Mouse (Mus musculus): Measurements from ENCODE around the gene St6gal2. TPM values are rescaled to one million over a fixed set of nuclear protein-coding genes. Genes with fewer than 3 reads are reported as not detected.

The St6gal2 gene
- polyA plus RNA-seq, 1 experiment, result not detected

GRCm38 (mm10) chr17:55475974-55476373 is 30.8 kb downstream of the St6gal2 start:
- TF ChIP-seq POLR2A (IDR thresholded peaks at IDR 0.05; ENCODE audit: low read depth, low read length), result no peak
- TF ChIP-seq CTCF (IDR thresholded peaks at IDR 0.05; ENCODE audit: borderline replicate concordance, insufficient read depth, low read length), result no peak
- no peak overlapping the region for H3K27ac ChIP-seq (ENCODE audit: insufficient read depth, low read length)

GRCm38 (mm10) chr17:55477361-55477760 is 32.2 kb downstream of the St6gal2 start:
- Histone ChIP-seq H3K4me1 (ENCODE audit: control insufficient read depth, insufficient read depth, low read length) (no peaks in the 10 kb centered on the region), H3K27ac (ENCODE audit: insufficient read depth, low read length) (no peak overlapping the region), H3K4me3 (ENCODE audit: insufficient read depth, low read length) (no peak overlapping the region)
- no peak for TF ChIP-seq CTCF (IDR thresholded peaks at IDR 0.05; ENCODE audit: borderline replicate concordance, insufficient read depth, low read length)
- no peak for TF ChIP-seq POLR2A (IDR thresholded peaks at IDR 0.05; ENCODE audit: low read depth, low read length)

More at GRCm38 (mm10) chr17:55475974-55476373, 30.8 kb downstream of the St6gal2 start:
- Histone ChIP-seq H3K4me3 (ENCODE audit: insufficient read depth, low read length) (no peak overlapping the region), H3K4me1 (ENCODE audit: control insufficient read depth, insufficient read depth, low read length) (no peaks in the 10 kb centered on the region)

- Histone ChIP-seq H3K27ac (ENCODE audit: insufficient read depth, low read length) (no peak overlapping the region), H3K4me3 (ENCODE audit: insufficient read depth, low read length) (no peak overlapping the region), H3K4me1 (ENCODE audit: control insufficient read depth, insufficient read depth, low read length) (no peaks in the 10 kb centered on the region)
- TF ChIP-seq POLR2A (IDR thresholded peaks at IDR 0.05; ENCODE audit: low read depth, low read length), result no peak
- no peak for TF ChIP-seq CTCF (IDR thresholded peaks at IDR 0.05; ENCODE audit: borderline replicate concordance, insufficient read depth, low read length)
These were observed 34.2 kb downstream of the St6gal2 start for GRCm38 (mm10) chr17:55479367-55479766.

- H3K4me3 ChIP-seq (ENCODE audit: insufficient read depth, low read length), result no peak overlapping the region
- TF ChIP-seq POLR2A (IDR thresholded peaks at IDR 0.05; ENCODE audit: low read depth, low read length), result no peak
- no peak for TF ChIP-seq CTCF (IDR thresholded peaks at IDR 0.05; ENCODE audit: borderline replicate concordance, insufficient read depth, low read length)
- H3K27ac ChIP-seq (ENCODE audit: insufficient read depth, low read length), result no peak overlapping the region
- H3K4me1 ChIP-seq (ENCODE audit: control insufficient read depth, insufficient read depth, low read length), result no peaks in the 10 kb centered on the region
These were observed 39.1 kb downstream of the St6gal2 start for GRCm38 (mm10) chr17:55484108-55484870.

- no peak overlapping the region for H3K27ac ChIP-seq (ENCODE audit: insufficient read depth, low read length)
- H3K4me1 ChIP-seq (ENCODE audit: control insufficient read depth, insufficient read depth, low read length), result no peaks in the 10 kb centered on the region
- H3K4me3 ChIP-seq (ENCODE audit: insufficient read depth, low read length), result no peak overlapping the region
- no peak for TF ChIP-seq POLR2A (IDR thresholded peaks at IDR 0.05; ENCODE audit: low read depth, low read length)
These were observed 86.7 kb downstream of the St6gal2 start for GRCm38 (mm10) chr17:55531872-55532271.

GRCm38 (mm10) chr17:55548476-55548875 is 103.3 kb downstream of the St6gal2 start:
- TF ChIP-seq CTCF (IDR thresholded peaks at IDR 0.05; ENCODE audit: borderline replicate concordance, insufficient read depth, low read length), result no peak
- no peak for TF ChIP-seq POLR2A (IDR thresholded peaks at IDR 0.05; ENCODE audit: low read depth, low read length)
- Histone ChIP-seq H3K4me3 (ENCODE audit: insufficient read depth, low read length) (no peak overlapping the region), H3K27ac (ENCODE audit: insufficient read depth, low read length) (no peak overlapping the region), H3K4me1 (ENCODE audit: control insufficient read depth, insufficient read depth, low read length) (no peaks in the 10 kb centered on the region)

GRCm38 (mm10) chr17:55561774-55562173 is 116.6 kb downstream of the St6gal2 start:
- Histone ChIP-seq H3K4me3 (ENCODE audit: insufficient read depth, low read length) (no peak overlapping the region), H3K27ac (ENCODE audit: insufficient read depth, low read length) (no peak overlapping the region)
- no peak for TF ChIP-seq CTCF (IDR thresholded peaks at IDR 0.05; ENCODE audit: borderline replicate concordance, insufficient read depth, low read length)
- no peak for TF ChIP-seq POLR2A (IDR thresholded peaks at IDR 0.05; ENCODE audit: low read depth, low read length)

More at GRCm38 (mm10) chr17:55561774-55562173, 116.6 kb downstream of the St6gal2 start:
- H3K4me1 ChIP-seq (ENCODE audit: control insufficient read depth, insufficient read depth, low read length), result no peaks in the 10 kb centered on the region

Other genes with a start within 250 kb of the St6gal2 start
- not detected in 2 replicates for gene Vmn2r118, start 179.8 kb downstream of the St6gal2 start, polyA plus RNA-seq (2011; ENCODE audit: insufficient read length, low read depth, missing spikeins)

Data from embryonic fibroblast, embryonic 13.5 days (primary cell).